Mouse (Mus musculus) CH12.LX (cell line): ENCODE measurements around the gene Ddx42. TPM values are rescaled to one million over a fixed set of nuclear protein-coding genes. Genes with fewer than 3 reads are reported as not detected.

Experiments used
- DNase-seq: peaks from one replicate; pipeline ENCODE4 v3.0.0-alpha.2; 2013; ENCODE audit errors: extremely low read depth
- H3K27ac ChIP-seq: 2 replicates; pipeline ENCODE4 v1.5.1; 2012; ENCODE audit warnings: low read depth, mild to moderate bottlenecking, control low read depth, moderate library complexity; ENCODE audit not compliant: insufficient read depth
- H3K27me3 ChIP-seq: replicated peaks from 2 replicates; pipeline ENCODE3; 2012; ENCODE audit warnings: inconsistent platforms
- H3K36me3 ChIP-seq, 2 experiments: replicated peaks in 1 of 2; 2 replicates each; pipeline versions ENCODE3 to v1.6.1; 2012; ENCODE audit warnings: inconsistent platforms in 1 of 2, low read length in 1 of 2, mild to moderate bottlenecking in 1 of 2, mixed read lengths in 1 of 2, moderate library complexity in 1 of 2; ENCODE audit not compliant: control insufficient read depth in 1 of 2, insufficient read depth in 1 of 2
- H3K4me1 ChIP-seq, 2 experiments: 2 replicates each; pipeline ENCODE4 v1.6.1; 2012; ENCODE audit warnings: inconsistent platforms in 1 of 2, moderate library complexity in 1 of 2; ENCODE audit not compliant: insufficient read depth in 2 of 2, control insufficient read depth in 1 of 2
- H3K4me2 ChIP-seq: 2 replicates; pipeline ENCODE4 v1.6.1; 2012; ENCODE audit warnings: low read depth, mild to moderate bottlenecking, control low read depth; ENCODE audit not compliant: poor library complexity, insufficient read depth, severe bottlenecking
- H3K4me3 ChIP-seq, 3 experiments: fragments of 150-350 bp in 1 of 3; sonication (generic) in 1 of 3; replicated peaks in 1 of 3; 2 replicates each; pipeline versions ENCODE3 to v1.5.1; 2011 to 2012; ENCODE audit warnings: low read depth in 2 of 3, low read length in 2 of 3, mild to moderate bottlenecking in 2 of 3, moderate library complexity in 2 of 3, control low read depth in 1 of 3, improper control_type of control experiment in 1 of 3, inconsistent platforms in 1 of 3, mixed read lengths in 1 of 3; ENCODE audit not compliant: poor library complexity in 1 of 3
- H3K79me2 ChIP-seq: replicated peaks from 2 replicates; pipeline ENCODE4 v1.6.1; 2012; ENCODE audit warnings: mild to moderate bottlenecking, moderate library complexity; ENCODE audit not compliant: control insufficient read depth, poor library complexity, insufficient read depth, severe bottlenecking; ENCODE audit errors: extremely low read depth
- H3K9ac ChIP-seq: 2 replicates; pipeline ENCODE4 v1.6.1; 2012; ENCODE audit warnings: low read depth, mild to moderate bottlenecking, control low read depth, moderate library complexity; ENCODE audit not compliant: insufficient read depth
- H3K9me3 ChIP-seq: replicated peaks from 2 replicates; pipeline ENCODE3; 2012; ENCODE audit warnings: low read length, inconsistent platforms, mixed read lengths
- BHLHE40 ChIP-seq: IDR thresholded peaks from 2 replicates; pipeline ENCODE4 v1.6.1; 2011; ENCODE audit warnings: mild to moderate bottlenecking, low read depth, low read length, improper control_type of control experiment
- ETS1 ChIP-seq: conservative IDR thresholded peaks from 2 replicates; pipeline ENCODE4 v1.6.1; 2012; ENCODE audit warnings: low read depth, mild to moderate bottlenecking, inconsistent platforms, low read length, improper control_type of control experiment, moderate library complexity
- GABPA ChIP-seq: IDR thresholded peaks from 2 replicates; pipeline ENCODE4 v1.6.1; 2012; ENCODE audit warnings: low read depth, low read length, improper control_type of control experiment, inconsistent platforms; ENCODE audit not compliant: insufficient replicate concordance
- MAZ ChIP-seq: IDR thresholded peaks from 2 replicates; pipeline ENCODE4 v1.6.1; 2012; ENCODE audit warnings: low read depth, mild to moderate bottlenecking, inconsistent platforms, low read length, improper control_type of control experiment, moderate library complexity
- MXI1 ChIP-seq: IDR thresholded peaks from 2 replicates; pipeline ENCODE4 v1.6.1; 2011; ENCODE audit warnings: mild to moderate bottlenecking, low read depth, low read length, improper control_type of control experiment
- POLR2AphosphoS2 ChIP-seq: IDR thresholded peaks from 2 replicates; pipeline ENCODE4 v1.6.1; 2011; ENCODE audit warnings: low read depth, low read length, improper control_type of control experiment
- RAD21 ChIP-seq: IDR thresholded peaks from 2 replicates; pipeline ENCODE4 v1.6.1; 2011; ENCODE audit warnings: low read depth, mild to moderate bottlenecking, low read length, improper control_type of control experiment, moderate library complexity
- SIN3A ChIP-seq: IDR thresholded peaks from 2 replicates; pipeline ENCODE4 v1.6.1; 2012; ENCODE audit warnings: low read length, improper control_type of control experiment, inconsistent platforms
- SMC3 ChIP-seq: IDR thresholded peaks from 2 replicates; pipeline ENCODE4 v1.6.1; 2011; ENCODE audit warnings: low read depth, low read length, improper control_type of control experiment
- UBTF ChIP-seq: IDR thresholded peaks from 2 replicates; pipeline ENCODE4 v1.6.1; 2012; ENCODE audit warnings: low read depth, mild to moderate bottlenecking, inconsistent platforms, low read length, improper control_type of control experiment, moderate library complexity
- dilution Hi-C: fragments of 300-500 bp; cut with MboI; formaldehyde crosslinking; loops from 2 replicates; pipeline ENCODE4 v1.14.3; 2020; ENCODE audit warnings: low sequenced_read_pairs; ENCODE audit not compliant: extremely low pct_unique_long_range_greater_than_20kb, extremely low pct_ligation_motif_present
- in situ Hi-C: fragments of 300-500 bp; cut with MboI; formaldehyde crosslinking; loops from 3 replicates; pipeline ENCODE4 v1.14.3; 2019; ENCODE audit warnings: low sequenced_read_pairs, low pct_ligation_motif_present, low pct_unique_long_range_greater_than_20kb, mixed read lengths
- polyA plus RNA-seq: library from polyadenylated mRNA; unstranded; fragments of >175 nt; gene quantifications from 2 replicates; pipeline ENCODE4 v1.2.1, GENCODE M21; 2012; ENCODE audit warnings: low read depth; ENCODE audit not compliant: insufficient read length
- total RNA-seq, 2 experiments: library from RNA; depleted of rRNA; stranded (reverse); fragments of 300-350 nt in 1 of 2; fragments of >200 nt in 1 of 2; gene quantifications; 2 replicates each; pipeline ENCODE4 v1.2.3; 2012 to 2014

Gene Ddx42
- total and polyA plus RNA-seq, 3 experiments = 63.8 to 94.6 (median 65.5) TPM

GRCm38 (mm10) chr11:106265570-106265969 lies 48.8 kb downstream of the Ddx42 start:
- Histone ChIP-seq H3K27me3 (no peaks in the 10 kb centered on the region), H3K4me3 (no peak overlapping the region), H3K4me2 (no peak overlapping the region), H3K9ac (no peak overlapping the region), H3K27ac (no peak overlapping the region), H3K9me3 (no peaks in the 10 kb centered on the region), H3K79me2 (peaks cover 27% of the 10 kb centered on the region), H3K4me1 (peaks cover 10 to 47% of the 10 kb centered on the region in 2 experiments), H3K36me3 (peaks cover 73 to 86% of the 10 kb centered on the region in 2 experiments)
- in situ Hi-C loops (no loop called here), dilution Hi-C loops (no loop called here)
- DNase-seq = no peak
- no peak for TF ChIP-seq BHLHE40
- TF ChIP-seq MAZ = no peak
- no peak for TF ChIP-seq SMC3

DNA sequence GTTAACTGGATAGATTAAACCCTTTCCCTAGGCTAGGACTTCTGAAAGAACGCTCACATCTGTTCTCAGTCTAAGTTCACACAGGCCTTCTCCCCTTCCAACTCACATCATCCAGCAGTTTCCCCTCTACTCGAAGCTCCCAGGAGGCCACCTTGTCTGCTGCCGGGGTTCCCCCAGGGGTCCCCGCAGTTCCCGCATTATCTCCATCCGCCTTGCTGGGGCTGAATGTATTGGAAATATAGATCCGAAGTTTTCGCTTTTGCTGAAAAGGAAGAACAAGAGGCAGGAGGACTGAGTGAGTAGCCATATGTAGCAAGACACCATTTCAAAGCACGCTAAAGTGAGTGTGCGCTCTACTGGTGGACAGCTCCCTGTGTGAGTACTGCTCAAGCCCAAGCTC lies 49.7 kb downstream of the Ddx42 start:
- Histone ChIP-seq H3K4me3 (no peak overlapping the region), H3K4me2 (no peak overlapping the region), H3K9me3 (no peaks in the 10 kb centered on the region), H3K27ac (no peak overlapping the region), H3K27me3 (no peaks in the 10 kb centered on the region), H3K79me2 (peaks cover 32% of the 10 kb centered on the region), H3K4me1 (peaks cover 14 to 55% of the 10 kb centered on the region in 2 experiments), H3K36me3 (peaks cover 64 to 78% of the 10 kb centered on the region in 2 experiments), H3K9ac (no peak overlapping the region)
- dilution Hi-C loops (no loop called here), in situ Hi-C loops (no loop called here)
- DNase-seq = no peak
- TF ChIP-seq SIN3A (no peak), MXI1 (no peak), UBTF (no peak), MAZ (no peak)

DNA sequence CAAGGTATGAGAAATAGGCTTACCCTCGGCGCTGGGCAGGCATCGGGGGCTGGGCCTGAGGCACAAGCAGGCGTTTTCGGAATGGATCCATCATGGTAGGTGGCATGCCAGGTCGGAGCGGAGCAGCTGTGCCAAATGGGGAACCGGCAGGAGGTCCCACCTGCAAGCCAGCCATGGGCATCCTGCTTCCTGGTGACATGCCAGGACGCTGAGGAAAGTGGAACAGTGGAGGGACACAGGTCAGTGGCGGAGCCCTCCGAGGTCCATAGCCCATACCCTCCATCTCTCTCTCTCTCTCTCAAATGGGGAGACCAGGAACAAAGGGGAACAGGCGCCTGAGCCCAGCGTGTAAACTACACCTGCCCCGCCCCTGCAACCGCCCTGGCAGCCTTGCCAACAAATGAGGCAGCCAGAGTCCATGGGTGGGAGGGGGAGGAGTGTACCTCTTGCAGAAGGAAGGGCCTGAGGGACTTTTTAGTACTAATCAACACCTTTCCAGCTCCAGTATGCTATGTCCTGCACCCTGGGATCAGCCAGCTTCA lies 50.7 kb downstream of the Ddx42 start:
- dilution Hi-C loops (no loop called here), in situ Hi-C loops (no loop called here)
- Histone ChIP-seq H3K4me2 (no peak overlapping the region), H3K27me3 (no peaks in the 10 kb centered on the region), H3K9ac (no peak overlapping the region), H3K79me2 (peaks cover 40% of the 10 kb centered on the region), H3K4me3 (no peak overlapping the region), H3K36me3 (peaks cover 55 to 69% of the 10 kb centered on the region in 2 experiments), H3K4me1 (peaks cover 15 to 57% of the 10 kb centered on the region in 2 experiments), H3K9me3 (no peaks in the 10 kb centered on the region), H3K27ac (no peak overlapping the region)
- no peak for TF ChIP-seq RAD21
- TF ChIP-seq POLR2AphosphoS2 = no peak
- no peak for TF ChIP-seq GABPA
- no peak for TF ChIP-seq ETS1
- no peak for DNase-seq
